In genomic region chr14:8002432-8003092, GRCm38 (mm10) we compare ENCODE assay signal across 8 mouse cellular contexts. TPM values are rescaled to one million over a fixed set of nuclear protein-coding genes. Genes with fewer than 3 reads are reported as not detected.
DNase-seq lines count a peak whose midpoint lies in the region; ATAC-seq and TF ChIP-seq lines count a peak whose summit lies in the region.

Gene Abhd6 (plus strand): TSS chr14:8002902.

- TF ChIP-seq CTCF in cerebellum, adult 2 months (IDR thresholded peaks at IDR 0.05; ENCODE audit: borderline replicate concordance, insufficient read depth, low read depth, low read length) = no peak
- 0 out of 2 replicates have a peak, but pooled peaks have one; percentile 21 for TF ChIP-seq CTCF in thymus, adult 2 months (IDR thresholded peaks at IDR 0.05; ENCODE audit: borderline replicate concordance, control insufficient read depth, extremely low read depth, insufficient read depth, low read length, poor library complexity)

- H3K27ac ChIP-seq in cerebellum, adult 2 months (ENCODE audit: insufficient read depth, low read length) = peak within 1 kb of the TSS; percentile 32
- peak within 1 kb of the TSS; percentile 73 for H3K27ac ChIP-seq in hindbrain, embryonic 10.5 days
- H3K27ac ChIP-seq in lung, embryonic 15.5 days = 0 out of 2 replicates have a peak within 1 kb of the TSS, but pooled peaks have one; percentile 18
- no peak within 1 kb of the TSS for H3K27ac ChIP-seq in thymus, adult 2 months (ENCODE audit: control insufficient read depth, insufficient read depth, low read length)

- no peaks in the 10 kb centered on the region for H3K9me3 ChIP-seq in hindbrain, embryonic 10.5 days
- H3K9me3 ChIP-seq in lung, embryonic 15.5 days = no peaks in the 10 kb centered on the region

- H3K4me3 ChIP-seq in cerebellum, adult 2 months (replicated peaks; ENCODE audit: insufficient read depth, low read depth, low read length) = peak within 1 kb of the TSS; percentile 70
- H3K4me3 ChIP-seq in hindbrain, embryonic 10.5 days = peak within 1 kb of the TSS; percentile 59
- H3K4me3 ChIP-seq in lung, embryonic 15.5 days = peak within 1 kb of the TSS; percentile 54
- peak within 1 kb of the TSS; percentile 74 for H3K4me3 ChIP-seq in thymus, adult 2 months (ENCODE audit: control insufficient read depth, insufficient read depth, low read length)

- TF ChIP-seq POLR2A in cerebellum, adult 2 months (IDR thresholded peaks at IDR 0.05; ENCODE audit: borderline replicate concordance, insufficient read depth, low read length) = peak; percentile 98
- TF ChIP-seq POLR2A in thymus, adult 2 months (IDR thresholded peaks at IDR 0.05; ENCODE audit: control insufficient read depth, extremely low read depth, insufficient read depth, low read length, poor library complexity) = 0 out of 2 replicates have a peak, but pooled peaks have one; percentile 25

- no peaks in the 10 kb centered on the region for H3K27me3 ChIP-seq in cerebellum, adult 2 months (ENCODE audit: control insufficient read depth, insufficient read depth, low read length)
- H3K27me3 ChIP-seq in hindbrain, embryonic 10.5 days (ENCODE audit: insufficient read depth, poor library complexity, severe bottlenecking) = peaks cover 53% of the 10 kb centered on the region
- H3K27me3 ChIP-seq in lung, embryonic 15.5 days = peaks cover 45% of the 10 kb centered on the region
- H3K27me3 ChIP-seq in thymus, adult 2 months (ENCODE audit: control insufficient read depth, insufficient read depth, low read length) = no peaks in the 10 kb centered on the region; the same call in 1 of the 2 replicates

- under 1% methylated on average over 38 of the region's 38 CpGs for WGBS in cerebellum, adult 2 months
- 2% methylated on average over 38 of the region's 38 CpGs for WGBS in hindbrain, embryonic 10.5 days
- under 1% methylated on average over 37 of the region's 38 CpGs for WGBS in lung, embryonic 15.5 days
- WGBS in thymus, adult 2 months = under 1% methylated on average over 38 of the region's 38 CpGs

- peak; percentile 75; the same call in 1 of the 2 replicates for ATAC-seq in lung, embryonic 15.5 days (ENCODE audit: borderline replicate concordance, extremely low read depth, low FRiP score, low TSS enrichment)

- peak; percentile 93 for DNase-seq in ES-CJ7 (ENCODE audit: low read depth, low spot score)
- DNase-seq in cerebellum, adult 2 months = peak; percentile 91 to 94
- peak; percentile 70 to 91 for DNase-seq in frontal cortex, adult 2 months (ENCODE audit: extremely low spot score in 1 of 2, low spot score in 1 of 2)
- DNase-seq in hindbrain, embryonic 10.5 days (ENCODE audit: low spot score) = peak; percentile 89
- peak; percentile 69 for DNase-seq in layer of hippocampus, adult 9-10 months (ENCODE audit: low spot score)
- peak; percentile 74 for DNase-seq in ovary, adult 18-20 months (ENCODE audit: low spot score)
- DNase-seq in thymus, adult 2 months = peak; percentile 82

- H3K36me3 ChIP-seq in hindbrain, embryonic 10.5 days = no peaks in the 10 kb centered on the region
- H3K36me3 ChIP-seq in lung, embryonic 15.5 days = no peaks in the 10 kb centered on the region
- H3K36me3 ChIP-seq in thymus, adult 2 months (ENCODE audit: control insufficient read depth, insufficient read depth, low read length) = no peaks in the 10 kb centered on the region

- 0 out of 2 replicates have a peak, but pooled peaks cover 5% of the 10 kb centered on the region for H3K4me1 ChIP-seq in cerebellum, adult 2 months (ENCODE audit: control insufficient read depth, insufficient read depth, low read length)
- peaks cover 28% of the 10 kb centered on the region for H3K4me1 ChIP-seq in hindbrain, embryonic 10.5 days (replicated peaks)
- peaks cover 12% of the 10 kb centered on the region for H3K4me1 ChIP-seq in lung, embryonic 15.5 days
- H3K4me1 ChIP-seq in thymus, adult 2 months (replicated peaks; ENCODE audit: control insufficient read depth, insufficient read depth, low read length) = peaks cover 15% of the 10 kb centered on the region

- H3K4me2 ChIP-seq in lung, embryonic 15.5 days = peak within 1 kb of the TSS; percentile 88

- H3K9ac ChIP-seq in lung, embryonic 15.5 days = peak within 1 kb of the TSS; percentile 44

RNA-seq across cellular contexts. Expression of gene Abhd6, which starts in this region (rescaled TPM):
- 56.0 and 59.1 TPM in 2 replicates for polyA plus RNA-seq in cerebellum, adult 2 months (2012; rRNA removed)
- 46.4 and 50.4 TPM in 2 replicates for polyA plus RNA-seq in frontal cortex, adult 2 months (2012; rRNA removed)
- polyA plus RNA-seq in hindbrain, embryonic 10.5 days (2016; fragmentation: Nextera tagmentation; extraction: Ambion mirVana) = 14.8 and 15.1 TPM in 2 replicates
- polyA plus RNA-seq in lung, embryonic 15.5 days (2015; fragmentation: Nextera tagmentation; extraction: Ambion mirVana) = 13.0 and 15.7 TPM in 2 replicates
- 15.6 and 18.1 TPM in 2 replicates for polyA plus RNA-seq in thymus, adult 2 months (2012; rRNA removed)
